Mouse (Mus musculus): Measurements from ENCODE around the gene H2-Ab1. TPM values are rescaled to one million over a fixed set of nuclear protein-coding genes. Genes with fewer than 3 reads are reported as not detected.
A peak's percentile ranks its signal among the peaks of the same experiment; 100 is the strongest.

H2-Ab1 gene
- polyA plus RNA-seq, 1 experiment from 2014 or later, result 0.95 TPM

GRCm38 (mm10) chr17:34234926-34235325, 22.6 kb upstream of the H2-Ab1 start:
- 48% methylated on average over 9 of the region's 9 CpGs for WGBS
- H3K4me2 ChIP-seq (ENCODE audit: low read length), result no peak overlapping the region
- no peaks in the 10 kb centered on the region for H3K9me3 ChIP-seq (ENCODE audit: control insufficient read depth, low read length)
- H3K27me3 ChIP-seq (replicated peaks; ENCODE audit: control insufficient read depth, insufficient read depth, low read length), result no peaks in the 10 kb centered on the region
- no peak overlapping the region for H3K4me3 ChIP-seq (replicated peaks; ENCODE audit: low read length)
- no peak overlapping the region for H3K9ac ChIP-seq (replicated peaks; ENCODE audit: low read depth, low read length)
- no peaks in the 10 kb centered on the region for H3K36me3 ChIP-seq (ENCODE audit: control insufficient read depth, insufficient read depth)
- no peaks in the 10 kb centered on the region for H3K4me1 ChIP-seq (replicated peaks; ENCODE audit: control insufficient read depth, insufficient read depth, low read length)
- no peak for ATAC-seq
- no peak overlapping the region for H3K27ac ChIP-seq (ENCODE audit: low read length)

DNA sequence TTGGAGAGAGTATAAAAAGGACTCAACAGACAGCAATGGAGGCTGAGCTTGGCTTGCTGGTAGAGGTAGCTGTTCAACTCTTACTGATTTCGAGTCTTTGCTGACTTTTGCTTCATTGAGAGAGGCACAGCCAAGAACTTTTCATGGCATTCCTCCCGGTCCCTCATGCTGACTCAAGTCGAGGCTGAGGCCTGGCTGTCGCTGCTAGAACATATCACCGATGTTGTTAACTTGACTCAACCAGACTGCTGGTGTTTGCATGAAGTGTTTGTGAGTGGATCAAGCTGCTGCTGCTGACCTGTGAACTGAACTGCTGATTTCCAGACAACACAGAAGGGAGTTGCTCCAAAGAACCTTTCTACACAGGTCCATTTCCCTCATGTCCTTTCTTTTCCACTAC, 20.8 kb upstream of the H2-Ab1 start:
- H3K4me3 ChIP-seq (replicated peaks; ENCODE audit: low read length), result no peak overlapping the region
- no peak overlapping the region for H3K9ac ChIP-seq (replicated peaks; ENCODE audit: low read depth, low read length)
- WGBS, result 77% methylated on average over 5 of the region's 5 CpGs
- H3K27me3 ChIP-seq (replicated peaks; ENCODE audit: control insufficient read depth, insufficient read depth, low read length), result no peaks in the 10 kb centered on the region
- H3K4me1 ChIP-seq (replicated peaks; ENCODE audit: control insufficient read depth, insufficient read depth, low read length), result no peaks in the 10 kb centered on the region
- no peak for ATAC-seq
- no peak overlapping the region for H3K4me2 ChIP-seq (ENCODE audit: low read length)
- H3K27ac ChIP-seq (ENCODE audit: low read length), result no peak overlapping the region
- 0 out of 2 replicates have a peak, but pooled peaks cover 2% of the 10 kb centered on the region for H3K9me3 ChIP-seq (ENCODE audit: control insufficient read depth, low read length)
- no peaks in the 10 kb centered on the region for H3K36me3 ChIP-seq (ENCODE audit: control insufficient read depth, insufficient read depth)

- no peak for ATAC-seq
- Histone ChIP-seq H3K4me3 (replicated peaks; ENCODE audit: low read length) (no peak overlapping the region), H3K27ac (ENCODE audit: low read length) (no peak overlapping the region), H3K4me1 (replicated peaks; ENCODE audit: control insufficient read depth, insufficient read depth, low read length) (no peaks in the 10 kb centered on the region), H3K9me3 (ENCODE audit: control insufficient read depth, low read length) (0 out of 2 replicates have a peak, but pooled peaks cover 2% of the 10 kb centered on the region), H3K36me3 (ENCODE audit: control insufficient read depth, insufficient read depth) (no peaks in the 10 kb centered on the region), H3K27me3 (replicated peaks; ENCODE audit: control insufficient read depth, insufficient read depth, low read length) (no peaks in the 10 kb centered on the region), H3K9ac (replicated peaks; ENCODE audit: low read depth, low read length) (no peak overlapping the region), H3K4me2 (ENCODE audit: low read length) (no peak overlapping the region)
- WGBS, result 79% methylated on average over 3 of the region's 3 CpGs
Observed at GRCm38 (mm10) chr17:34237741-34238140, 19.7 kb upstream of the H2-Ab1 start.

- H3K27me3 ChIP-seq (replicated peaks; ENCODE audit: control insufficient read depth, insufficient read depth, low read length), result no peaks in the 10 kb centered on the region
- no peaks in the 10 kb centered on the region for H3K4me1 ChIP-seq (replicated peaks; ENCODE audit: control insufficient read depth, insufficient read depth, low read length)
- no peak within 1 kb of the TSS for H3K9ac ChIP-seq (replicated peaks; ENCODE audit: low read depth, low read length)
- no peak within 1 kb of the TSS for H3K4me3 ChIP-seq (replicated peaks; ENCODE audit: low read length)
- no peak within 1 kb of the TSS for H3K27ac ChIP-seq (ENCODE audit: low read length)
- no peak within 1 kb of the TSS for H3K4me2 ChIP-seq (ENCODE audit: low read length)
- peak; percentile 45; the same call in 1 of the 2 replicates for ATAC-seq
- 62% methylated on average over 3 of the region's 3 CpGs for WGBS
- H3K9me3 ChIP-seq (ENCODE audit: control insufficient read depth, low read length), result 0 out of 2 replicates have a peak, but pooled peaks cover 2% of the 10 kb centered on the region
- H3K36me3 ChIP-seq (ENCODE audit: control insufficient read depth, insufficient read depth), result no peaks in the 10 kb centered on the region
Observed at GRCm38 (mm10) chr17:34238706-34239105, 18.8 kb upstream of the H2-Ab1 start, which contains the start of gene H2-Ob. Gene H2-Ob, plus strand, starts transcription at chr17:34238903.

- no peak overlapping the region for H3K27ac ChIP-seq (ENCODE audit: low read length)
- no peak overlapping the region for H3K4me3 ChIP-seq (replicated peaks; ENCODE audit: low read length)
- no peak overlapping the region for H3K9ac ChIP-seq (replicated peaks; ENCODE audit: low read depth, low read length)
- H3K27me3 ChIP-seq (replicated peaks; ENCODE audit: control insufficient read depth, insufficient read depth, low read length), result no peaks in the 10 kb centered on the region
- no peak for ATAC-seq
- 75% methylated on average over 10 of the region's 10 CpGs for WGBS
- H3K4me2 ChIP-seq (ENCODE audit: low read length), result no peak overlapping the region
- H3K4me1 ChIP-seq (replicated peaks; ENCODE audit: control insufficient read depth, insufficient read depth, low read length), result no peaks in the 10 kb centered on the region
- H3K36me3 ChIP-seq (ENCODE audit: control insufficient read depth, insufficient read depth), result no peaks in the 10 kb centered on the region
- H3K9me3 ChIP-seq (ENCODE audit: control insufficient read depth, low read length), result 0 out of 2 replicates have a peak, but pooled peaks cover 2% of the 10 kb centered on the region
Observed at GRCm38 (mm10) chr17:34239601-34240041, 17.9 kb upstream of the H2-Ab1 start.

GRCm38 (mm10) chr17:34240366-34240765, 17.1 kb upstream of the H2-Ab1 start:
- Histone ChIP-seq H3K36me3 (ENCODE audit: control insufficient read depth, insufficient read depth) (no peaks in the 10 kb centered on the region), H3K4me3 (replicated peaks; ENCODE audit: low read length) (no peak overlapping the region), H3K9ac (replicated peaks; ENCODE audit: low read depth, low read length) (no peak overlapping the region), H3K4me2 (ENCODE audit: low read length) (no peak overlapping the region), H3K27me3 (replicated peaks; ENCODE audit: control insufficient read depth, insufficient read depth, low read length) (no peaks in the 10 kb centered on the region), H3K27ac (ENCODE audit: low read length) (no peak overlapping the region), H3K4me1 (replicated peaks; ENCODE audit: control insufficient read depth, insufficient read depth, low read length) (no peaks in the 10 kb centered on the region), H3K9me3 (ENCODE audit: control insufficient read depth, low read length) (0 out of 2 replicates have a peak, but pooled peaks cover 2% of the 10 kb centered on the region)
- ATAC-seq, result no peak
- 76% methylated on average over 3 of the region's 3 CpGs for WGBS

GRCm38 (mm10) chr17:34240916-34241315, 16.6 kb upstream of the H2-Ab1 start:
- Histone ChIP-seq H3K9ac (replicated peaks; ENCODE audit: low read depth, low read length) (no peak overlapping the region), H3K9me3 (ENCODE audit: control insufficient read depth, low read length) (0 out of 2 replicates have a peak, but pooled peaks cover 2% of the 10 kb centered on the region), H3K4me3 (replicated peaks; ENCODE audit: low read length) (no peak overlapping the region), H3K27me3 (replicated peaks; ENCODE audit: control insufficient read depth, insufficient read depth, low read length) (no peaks in the 10 kb centered on the region), H3K36me3 (ENCODE audit: control insufficient read depth, insufficient read depth) (no peaks in the 10 kb centered on the region), H3K27ac (ENCODE audit: low read length) (no peak overlapping the region), H3K4me2 (ENCODE audit: low read length) (no peak overlapping the region), H3K4me1 (replicated peaks; ENCODE audit: control insufficient read depth, insufficient read depth, low read length) (no peaks in the 10 kb centered on the region)
- 81% methylated on average over 6 of the region's 6 CpGs for WGBS
- ATAC-seq, result no peak

- no peaks in the 10 kb centered on the region for H3K27me3 ChIP-seq (replicated peaks; ENCODE audit: control insufficient read depth, insufficient read depth, low read length)
- no peaks in the 10 kb centered on the region for H3K4me1 ChIP-seq (replicated peaks; ENCODE audit: control insufficient read depth, insufficient read depth, low read length)
- WGBS, result 73% methylated on average over 4 of the region's 4 CpGs
- no peak overlapping the region for H3K4me3 ChIP-seq (replicated peaks; ENCODE audit: low read length)
- no peak overlapping the region for H3K4me2 ChIP-seq (ENCODE audit: low read length)
- H3K27ac ChIP-seq (ENCODE audit: low read length), result no peak overlapping the region
- ATAC-seq, result no peak
- no peak overlapping the region for H3K9ac ChIP-seq (replicated peaks; ENCODE audit: low read depth, low read length)
- no peaks in the 10 kb centered on the region for H3K36me3 ChIP-seq (ENCODE audit: control insufficient read depth, insufficient read depth)
- H3K9me3 ChIP-seq (ENCODE audit: control insufficient read depth, low read length), result 0 out of 2 replicates have a peak, but pooled peaks cover 2% of the 10 kb centered on the region
Observed at GRCm38 (mm10) chr17:34244656-34245055, 12.8 kb upstream of the H2-Ab1 start.

DNA sequence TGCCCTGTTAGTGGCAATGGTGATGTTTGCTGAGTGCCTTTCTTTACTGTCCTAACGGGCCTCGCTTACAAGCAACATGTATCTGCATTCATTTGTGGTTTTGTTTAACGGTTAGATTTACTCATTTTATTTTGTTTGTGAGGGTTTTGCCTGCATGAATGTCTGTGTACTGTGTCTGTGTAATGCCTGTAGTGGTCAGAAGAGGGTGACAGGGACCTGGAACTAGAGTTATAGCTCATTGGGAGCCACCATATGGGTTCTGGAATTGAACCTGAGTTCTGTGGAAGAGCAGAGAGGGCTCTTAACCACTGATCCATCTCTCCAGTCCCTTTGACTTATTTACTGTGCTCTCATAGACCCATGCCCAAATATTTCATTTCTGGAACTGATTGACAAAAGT, 10.4 kb upstream of the H2-Ab1 start:
- WGBS, result 88% methylated on average over 3 of the region's 3 CpGs
- H3K27me3 ChIP-seq (replicated peaks; ENCODE audit: control insufficient read depth, insufficient read depth, low read length), result no peaks in the 10 kb centered on the region
- no peak overlapping the region for H3K4me3 ChIP-seq (replicated peaks; ENCODE audit: low read length)
- no peaks in the 10 kb centered on the region for H3K36me3 ChIP-seq (ENCODE audit: control insufficient read depth, insufficient read depth)
- H3K9me3 ChIP-seq (ENCODE audit: control insufficient read depth, low read length), result no peaks in the 10 kb centered on the region
- H3K4me2 ChIP-seq (ENCODE audit: low read length), result no peak overlapping the region
- H3K4me1 ChIP-seq (replicated peaks; ENCODE audit: control insufficient read depth, insufficient read depth, low read length), result no peaks in the 10 kb centered on the region
- no peak overlapping the region for H3K9ac ChIP-seq (replicated peaks; ENCODE audit: low read depth, low read length)
- H3K27ac ChIP-seq (ENCODE audit: low read length), result no peak overlapping the region
- ATAC-seq, result no peak

GRCm38 (mm10) chr17:34248764-34249163, 8.7 kb upstream of the H2-Ab1 start:
- Histone ChIP-seq H3K4me3 (replicated peaks; ENCODE audit: low read length) (no peak overlapping the region), H3K27ac (ENCODE audit: low read length) (no peak overlapping the region), H3K36me3 (ENCODE audit: control insufficient read depth, insufficient read depth) (no peaks in the 10 kb centered on the region), H3K4me2 (ENCODE audit: low read length) (no peak overlapping the region), H3K9me3 (ENCODE audit: control insufficient read depth, low read length) (no peaks in the 10 kb centered on the region), H3K27me3 (replicated peaks; ENCODE audit: control insufficient read depth, insufficient read depth, low read length) (no peaks in the 10 kb centered on the region), H3K4me1 (replicated peaks; ENCODE audit: control insufficient read depth, insufficient read depth, low read length) (no peaks in the 10 kb centered on the region), H3K9ac (replicated peaks; ENCODE audit: low read depth, low read length) (no peak overlapping the region)
- no peak for ATAC-seq
- WGBS, result 70% methylated on average over 2 of the region's 2 CpGs

Data from forebrain, embryonic 16.5 days (tissue).